ENCODE assay signal across 38 mouse cellular contexts in the genomic region with DNA sequence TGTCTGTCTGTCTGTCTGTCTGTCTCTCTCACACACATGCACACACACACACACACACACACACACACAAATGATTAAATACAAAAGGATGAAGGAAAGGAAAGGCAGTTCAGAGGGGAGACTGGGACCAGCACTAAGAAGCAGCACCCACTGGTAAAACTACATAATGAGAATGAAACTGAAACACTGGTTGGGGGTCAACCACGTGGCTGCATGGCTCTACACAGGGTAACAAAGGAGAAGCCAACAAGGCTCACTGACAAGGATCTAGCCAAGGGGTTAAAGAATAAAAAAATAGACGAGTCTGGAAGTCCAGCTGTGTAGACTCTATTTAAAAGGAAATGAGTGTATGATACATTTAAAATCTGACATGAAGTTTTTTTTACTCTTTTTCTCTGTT. TPM values are rescaled to one million over a fixed set of nuclear protein-coding genes. Genes with fewer than 3 reads are reported as not detected.
"Had no signal": no experiment of that assay in that cellular context is flagged by ENCODE, and none has a peak within 500 bp of the region (broad histone marks: within the 10 kb centered on the region; RNA-seq: fewer than 3 reads in every experiment).

No protein-coding gene starts in this region.

- H3K27ac ChIP-seq: limb, embryonic 10.5 days; limb, embryonic 12.5 days; limb, embryonic 13.5 days; limb, embryonic 15.5 days; liver, embryonic 12.5 days; liver, embryonic 13.5 days; liver, embryonic 14.5 days; liver, embryonic 15.5 days; lung, embryonic 15.5 days; macrophage; midbrain, embryonic 10.5 days; midbrain, embryonic 12.5 days; midbrain, embryonic 13.5 days; midbrain, embryonic 15.5 days; neural tube, embryonic 12.5 days had no signal

- H3K9me3 ChIP-seq: limb, embryonic 10.5 days; limb, embryonic 13.5 days; limb, embryonic 15.5 days; liver, embryonic 12.5 days; liver, embryonic 13.5 days; liver, embryonic 15.5 days; lung, embryonic 15.5 days; megakaryocyte, embryonic 14.5 days; midbrain, embryonic 10.5 days; midbrain, embryonic 12.5 days; midbrain, embryonic 13.5 days; midbrain, embryonic 15.5 days had no signal

- DNase-seq: left cerebral cortex, postnatal 4 days; liver; liver, embryonic 13.5 days; liver, postnatal 0 days; lung, adult 18-20 months; lung, adult 2 months; lung, postnatal 10 days; lung, postnatal 14 days; lung, postnatal 36 days; lung, postnatal 4 days; midbrain, embryonic 14.5 days had no signal

- H3K9ac ChIP-seq: limb, embryonic 12.5 days; limb, embryonic 13.5 days; limb, embryonic 15.5 days; liver, embryonic 12.5 days; liver, embryonic 13.5 days; liver, embryonic 14.5 days; liver, embryonic 15.5 days; liver, postnatal 0 days; lung, embryonic 14.5 days; lung, embryonic 15.5 days; midbrain, embryonic 12.5 days; midbrain, embryonic 13.5 days; midbrain, embryonic 15.5 days; neural tube, embryonic 12.5 days had no signal

- H3K4me3 ChIP-seq: limb, embryonic 10.5 days; limb, embryonic 12.5 days; limb, embryonic 13.5 days; limb, embryonic 15.5 days; liver, embryonic 12.5 days; liver, embryonic 13.5 days; liver, embryonic 15.5 days; lung, embryonic 15.5 days; megakaryocyte, embryonic 14.5 days; midbrain, embryonic 10.5 days; midbrain, embryonic 12.5 days; midbrain, embryonic 13.5 days; midbrain, embryonic 15.5 days; myocyte; neural tube, embryonic 12.5 days had no signal

- H3K4me1 ChIP-seq: limb, embryonic 12.5 days; limb, embryonic 13.5 days; limb, embryonic 15.5 days; liver, embryonic 12.5 days; liver, embryonic 13.5 days; liver, embryonic 15.5 days; lung, embryonic 15.5 days; megakaryocyte, embryonic 14.5 days had no signal

- H3K27me3 ChIP-seq: limb, embryonic 12.5 days; limb, embryonic 13.5 days; limb, embryonic 15.5 days; liver, embryonic 12.5 days; liver, embryonic 13.5 days; liver, embryonic 15.5 days; lung, embryonic 15.5 days; megakaryocyte, embryonic 14.5 days; midbrain, embryonic 13.5 days; midbrain, embryonic 15.5 days; neural tube, embryonic 12.5 days had no signal

- H3K36me3 ChIP-seq: liver, embryonic 15.5 days; lung, embryonic 15.5 days; midbrain, embryonic 13.5 days; midbrain, embryonic 15.5 days had no signal

- ATAC-seq: liver, embryonic 12.5 days; liver, postnatal 0 days; lung, postnatal 0 days; midbrain, embryonic 13.5 days; midbrain, embryonic 15.5 days; midbrain, embryonic 16.5 days had no signal

- H3K4me2 ChIP-seq: limb, embryonic 12.5 days; limb, embryonic 13.5 days; limb, embryonic 15.5 days; liver, embryonic 11.5 days; liver, embryonic 12.5 days; liver, embryonic 13.5 days; liver, embryonic 15.5 days; lung, embryonic 14.5 days; lung, embryonic 15.5 days; midbrain, embryonic 11.5 days; midbrain, embryonic 12.5 days; midbrain, embryonic 13.5 days; midbrain, embryonic 15.5 days; neural tube, embryonic 12.5 days had no signal

RNA-seq across cellular contexts. Expression of gene Skor1, which starts 23.2 kb away (rescaled TPM):
- total RNA-seq: liver, adult 2 months; megakaryocyte, adult 5-6 weeks; megakaryocyte-erythroid progenitor cell, adult 5-6 weeks; monocyte, adult 5-6 weeks had no signal
- polyA plus RNA-seq: liver, adult 2 months; liver, embryonic 11.5 days; liver, embryonic 12.5 days; liver, embryonic 13.5 days; liver, embryonic 15.5 days; liver, embryonic 16.5 days; liver, postnatal 0 days; lung, embryonic 14.5 days; lung, embryonic 15.5 days; lung, embryonic 16.5 days had no signal
